Mouse (Mus musculus): ENCODE results near the gene Ldb2. TPM values are rescaled to one million over a fixed set of nuclear protein-coding genes. Genes with fewer than 3 reads are reported as not detected.
A peak's percentile ranks its signal among the peaks of the same experiment; 100 is the strongest.

The Ldb2 gene
- polyA plus RNA-seq, 1 experiment from 2014 or later = 14.9 TPM

GRCm38 (mm10) chr5:44710132-44710871, 89.2 kb downstream of the Ldb2 start:
- Histone ChIP-seq H3K4me3 (no peak overlapping the region), H3K9me3 (no peaks in the 10 kb centered on the region), H3K4me1 (peaks cover 5% of the 10 kb centered on the region; the same call in 1 of the 2 replicates), H3K27ac (peak overlapping the region; percentile 29; the same call in 1 of the 2 replicates), H3K27me3 (ENCODE audit: insufficient read depth, poor library complexity, severe bottlenecking) (no peaks in the 10 kb centered on the region), H3K36me3 (no peaks in the 10 kb centered on the region)
- WGBS = 48% methylated on average over 4 of the region's 4 CpGs
- no peak for DNase-seq (ENCODE audit: low spot score)

- WGBS = 64% methylated on average over 2 of the region's 2 CpGs
- Histone ChIP-seq H3K4me1 (peaks cover 5% of the 10 kb centered on the region; the same call in 1 of the 2 replicates), H3K27me3 (ENCODE audit: insufficient read depth, poor library complexity, severe bottlenecking) (no peaks in the 10 kb centered on the region), H3K36me3 (no peaks in the 10 kb centered on the region), H3K27ac (no peak overlapping the region), H3K4me3 (no peak overlapping the region), H3K9me3 (no peaks in the 10 kb centered on the region)
- no peak for DNase-seq (ENCODE audit: low spot score)
These were observed 90.2 kb downstream of the Ldb2 start for GRCm38 (mm10) chr5:44709276-44709675.

- no peaks in the 10 kb centered on the region for H3K36me3 ChIP-seq
- WGBS = 78% methylated on average over 3 of the region's 3 CpGs
- no peak overlapping the region for H3K27ac ChIP-seq
- H3K4me1 ChIP-seq = peaks cover 5% of the 10 kb centered on the region; the same call in 1 of the 2 replicates
- H3K4me3 ChIP-seq = no peak overlapping the region
- no peak for DNase-seq (ENCODE audit: low spot score)
- no peaks in the 10 kb centered on the region for H3K27me3 ChIP-seq (ENCODE audit: insufficient read depth, poor library complexity, severe bottlenecking)
- no peaks in the 10 kb centered on the region for H3K9me3 ChIP-seq
These were observed 91.5 kb downstream of the Ldb2 start for GRCm38 (mm10) chr5:44707946-44708345.

GRCm38 (mm10) chr5:44706997-44707698, 92.3 kb downstream of the Ldb2 start:
- H3K4me1 ChIP-seq = peaks cover 5% of the 10 kb centered on the region; the same call in 1 of the 2 replicates
- H3K27me3 ChIP-seq (ENCODE audit: insufficient read depth, poor library complexity, severe bottlenecking) = no peaks in the 10 kb centered on the region
- 43% methylated on average over 6 of the region's 6 CpGs for WGBS
- peak overlapping the region; percentile 16; the same call in 1 of the 2 replicates for H3K27ac ChIP-seq
- DNase-seq (ENCODE audit: low spot score) = no peak
- no peaks in the 10 kb centered on the region for H3K36me3 ChIP-seq
- H3K4me3 ChIP-seq = no peak overlapping the region
- no peaks in the 10 kb centered on the region for H3K9me3 ChIP-seq

- H3K4me1 ChIP-seq = no peaks in the 10 kb centered on the region; the same call in 1 of the 2 replicates
- no peaks in the 10 kb centered on the region for H3K27me3 ChIP-seq (ENCODE audit: insufficient read depth, poor library complexity, severe bottlenecking)
- no peak overlapping the region for H3K4me3 ChIP-seq
- H3K36me3 ChIP-seq = no peaks in the 10 kb centered on the region
- no peak overlapping the region for H3K27ac ChIP-seq
- DNase-seq (ENCODE audit: low spot score) = no peak
- H3K9me3 ChIP-seq = no peaks in the 10 kb centered on the region
- 65% methylated on average over 3 of the region's 3 CpGs for WGBS
These were observed 101.5 kb downstream of the Ldb2 start for GRCm38 (mm10) chr5:44697993-44698392.

- DNase-seq (ENCODE audit: low spot score) = no peak
- H3K36me3 ChIP-seq = no peaks in the 10 kb centered on the region
- H3K4me3 ChIP-seq = no peak overlapping the region
These were observed 102.9 kb downstream of the Ldb2 start for GRCm38 (mm10) chr5:44696548-44696947.

GRCm38 (mm10) chr5:44693674-44694073, 105.8 kb downstream of the Ldb2 start:
- Histone ChIP-seq H3K4me1 (peaks cover 9% of the 10 kb centered on the region; the same call in 1 of the 2 replicates), H3K36me3 (no peaks in the 10 kb centered on the region), H3K4me3 (no peak overlapping the region), H3K9me3 (no peaks in the 10 kb centered on the region), H3K27me3 (ENCODE audit: insufficient read depth, poor library complexity, severe bottlenecking) (no peaks in the 10 kb centered on the region), H3K27ac (no peak overlapping the region)
- no peak for DNase-seq (ENCODE audit: low spot score)
- WGBS = 47% methylated on average over 5 of the region's 5 CpGs

More at GRCm38 (mm10) chr5:44696548-44696947, 102.9 kb downstream of the Ldb2 start:
- Histone ChIP-seq H3K27me3 (ENCODE audit: insufficient read depth, poor library complexity, severe bottlenecking) (no peaks in the 10 kb centered on the region), H3K4me1 (no peaks in the 10 kb centered on the region; the same call in 1 of the 2 replicates), H3K27ac (no peak overlapping the region), H3K9me3 (no peaks in the 10 kb centered on the region)
- WGBS = 75% methylated on average over 7 of the region's 7 CpGs

GRCm38 (mm10) chr5:44686344-44686743, 113.1 kb downstream of the Ldb2 start:
- Histone ChIP-seq H3K4me1 (peaks cover 12% of the 10 kb centered on the region; the same call in 1 of the 2 replicates), H3K9me3 (no peaks in the 10 kb centered on the region), H3K27ac (no peak overlapping the region), H3K36me3 (no peaks in the 10 kb centered on the region), H3K27me3 (ENCODE audit: insufficient read depth, poor library complexity, severe bottlenecking) (no peaks in the 10 kb centered on the region), H3K4me3 (no peak overlapping the region)
- DNase-seq (ENCODE audit: low spot score) = no peak
- WGBS = 86% methylated on average over 6 of the region's 6 CpGs

GRCm38 (mm10) chr5:44681054-44681638, 118.3 kb downstream of the Ldb2 start:
- WGBS = 80% methylated on average over 3 of the region's 3 CpGs
- Histone ChIP-seq H3K27me3 (ENCODE audit: insufficient read depth, poor library complexity, severe bottlenecking) (no peaks in the 10 kb centered on the region), H3K27ac (no peak overlapping the region), H3K4me3 (no peak overlapping the region), H3K36me3 (no peaks in the 10 kb centered on the region), H3K9me3 (no peaks in the 10 kb centered on the region), H3K4me1 (no peaks in the 10 kb centered on the region)
- DNase-seq (ENCODE audit: low spot score) = no peak

- Histone ChIP-seq H3K27ac (no peak overlapping the region), H3K36me3 (no peaks in the 10 kb centered on the region), H3K27me3 (ENCODE audit: insufficient read depth, poor library complexity, severe bottlenecking) (no peaks in the 10 kb centered on the region), H3K9me3 (no peaks in the 10 kb centered on the region), H3K4me3 (no peak overlapping the region), H3K4me1 (peaks cover 5% of the 10 kb centered on the region; the same call in 1 of the 2 replicates)
- WGBS = 68% methylated on average over 5 of the region's 5 CpGs
- DNase-seq (ENCODE audit: low spot score) = no peak
These were observed 121.7 kb downstream of the Ldb2 start for GRCm38 (mm10) chr5:44677814-44678213.

- Histone ChIP-seq H3K4me1 (peaks cover 5% of the 10 kb centered on the region; the same call in 1 of the 2 replicates), H3K36me3 (no peaks in the 10 kb centered on the region), H3K4me3 (no peak overlapping the region), H3K27ac (no peak overlapping the region), H3K9me3 (no peaks in the 10 kb centered on the region), H3K27me3 (ENCODE audit: insufficient read depth, poor library complexity, severe bottlenecking) (no peaks in the 10 kb centered on the region)
- 85% methylated on average over 5 of the region's 5 CpGs for WGBS
- no peak for DNase-seq (ENCODE audit: low spot score)
These were observed 123.2 kb downstream of the Ldb2 start for GRCm38 (mm10) chr5:44676145-44676754.

- WGBS = 24% methylated on average over 2 of the region's 2 CpGs
- no peak for DNase-seq (ENCODE audit: low spot score)
- Histone ChIP-seq H3K4me1 (peaks cover 5% of the 10 kb centered on the region; the same call in 1 of the 2 replicates), H3K27ac (no peak overlapping the region), H3K27me3 (ENCODE audit: insufficient read depth, poor library complexity, severe bottlenecking) (no peaks in the 10 kb centered on the region), H3K4me3 (no peak overlapping the region), H3K9me3 (no peaks in the 10 kb centered on the region), H3K36me3 (no peaks in the 10 kb centered on the region)
These were observed 129.1 kb downstream of the Ldb2 start for GRCm38 (mm10) chr5:44670336-44670735.

All from heart, embryonic 10.5 days (tissue).